Mouse (Mus musculus) embryonic fibroblast, embryonic 13.5 days (primary cell): ENCODE measurements around the gene Slc25a39.

ENCODE experiments used
- CTCF ChIP-seq: IDR thresholded peaks from 2 replicates; pipeline ENCODE4 v1.5.1; 2011; ENCODE audit warnings: mild to moderate bottlenecking, control low read depth, low read length, moderate library complexity, borderline replicate concordance; ENCODE audit not compliant: insufficient read depth
- POLR2A ChIP-seq: IDR thresholded peaks from 2 replicates; pipeline ENCODE4 v1.6.1; 2011; ENCODE audit warnings: low read depth, mild to moderate bottlenecking, control low read depth, low read length, moderate library complexity

DNA sequence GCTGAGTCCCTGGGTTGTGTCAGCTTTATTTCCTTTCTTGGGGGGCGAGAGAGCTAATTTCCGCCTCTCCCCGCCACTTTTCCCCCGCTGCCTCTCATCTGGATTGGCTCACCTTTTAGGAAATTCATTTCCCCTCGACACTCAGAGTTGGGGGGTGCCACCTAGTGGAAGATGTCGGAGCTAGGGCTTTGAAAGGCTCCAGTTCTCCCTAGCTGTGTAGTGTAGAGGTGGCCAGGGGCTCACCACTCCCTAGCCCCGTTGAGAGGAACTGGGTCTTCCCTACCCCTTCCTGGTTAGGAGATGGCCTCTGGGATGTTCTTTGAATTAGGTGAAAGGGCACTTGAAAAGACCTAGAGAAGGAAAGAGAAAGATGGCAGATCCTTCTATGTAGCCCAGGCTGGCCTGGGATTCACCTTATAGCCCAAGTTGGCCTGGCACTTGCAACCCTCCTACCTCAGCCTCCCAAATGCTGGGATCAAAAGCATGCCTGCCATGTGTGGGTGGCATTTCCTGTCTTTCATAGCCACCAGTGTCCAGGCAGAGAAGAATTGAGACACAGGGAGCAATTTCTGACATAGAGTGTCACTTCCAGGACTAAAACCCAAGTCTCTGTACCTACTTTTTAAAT is 23.4 kb upstream of the Slc25a39 start:
- TF ChIP-seq CTCF (peak; percentile 18; the same call in 1 of the 2 replicates), POLR2A (0 out of 2 replicates have a peak, but pooled peaks have one; percentile 20)
